Mouse (Mus musculus) midbrain, postnatal 0 days (tissue): ENCODE measurements around the gene B3galt4. TPM values are rescaled to one million over a fixed set of nuclear protein-coding genes. Genes with fewer than 3 reads are reported as not detected.
A peak's percentile ranks its signal among the peaks of the same experiment; 100 is the strongest.

Experiments
- ATAC-seq: fragments of 200-750 bp; cut with Nextera tagmentation; 2 replicates; pipeline ENCODE4 v1.8.0; 2017; ENCODE audit warnings: moderate number of reproducible peaks, mild to moderate bottlenecking, moderate TSS enrichment, moderate library complexity; ENCODE audit not compliant: low FRiP score
- DNase-seq: peaks from one replicate; pipeline ENCODE4 v3.0.0-alpha.2; 2015; ENCODE audit warnings: low spot score
- H3K27ac ChIP-seq: fragments of 300-500 bp; sonication (generic); 2 replicates; pipeline ENCODE4 v1.5.1; 2014; ENCODE audit warnings: low read depth, mild to moderate bottlenecking, low read length, mixed read lengths
- H3K27me3 ChIP-seq: fragments of 300-500 bp; sonication (generic); 2 replicates; pipeline ENCODE4 v1.6.1; 2014; ENCODE audit warnings: low read length, control low read depth, mixed read lengths; ENCODE audit not compliant: insufficient read depth
- H3K36me3 ChIP-seq: fragments of 300-500 bp; sonication (generic); 2 replicates; pipeline ENCODE4 v1.6.1; 2014; ENCODE audit warnings: low read length, control low read depth, mixed read lengths; ENCODE audit not compliant: insufficient read depth
- H3K4me1 ChIP-seq: fragments of 300-500 bp; sonication (generic); 2 replicates; pipeline ENCODE4 v1.6.1; 2014; ENCODE audit warnings: mild to moderate bottlenecking, control low read depth, antibody characterized with exemption, low read length, mixed read lengths; ENCODE audit not compliant: insufficient read depth
- H3K4me2 ChIP-seq: fragments of 300-500 bp; sonication (generic); 2 replicates; pipeline ENCODE4 v1.6.1; 2014; ENCODE audit warnings: low read depth, mild to moderate bottlenecking, low read length, mixed read lengths; ENCODE audit not compliant: poor library complexity, severe bottlenecking
- H3K4me3 ChIP-seq: fragments of 300-500 bp; sonication (generic); 2 replicates; pipeline ENCODE4 v1.5.1; 2014; ENCODE audit warnings: low read depth, mild to moderate bottlenecking, low read length, moderate library complexity
- H3K9ac ChIP-seq: fragments of 300-500 bp; sonication (generic); replicated peaks from 2 replicates; pipeline ENCODE4 v1.6.1; 2014; ENCODE audit warnings: mild to moderate bottlenecking, low read length, moderate library complexity, mixed read lengths; ENCODE audit not compliant: poor library complexity, severe bottlenecking
- H3K9me3 ChIP-seq: fragments of 300-500 bp; sonication (generic); 2 replicates; pipeline ENCODE4 v1.6.1; 2016; ENCODE audit warnings: low read length, control low read depth
- CTCF ChIP-seq: IDR thresholded peaks from 2 replicates; pipeline ENCODE4 v1.5.1; 2016; ENCODE audit warnings: antibody characterized with exemption, mild to moderate bottlenecking
- WGBS: fragments of 180-500 bp; shearing (Covaris S2); extraction: QIAGEN DNeasy Blood & Tissue Kit; methylation state at CpG from one replicate; pipeline ENCODE4 v1.1.7; 2014; 5-methylcytosine and 5-hydroxymethylcytosine counted together
- polyA plus RNA-seq: library from polyadenylated mRNA; unstranded; fragments of >200 nt; fragmentation: Nextera tagmentation; extraction: Ambion mirVana; gene quantifications from 2 replicates; pipeline ENCODE4 v1.2.1, GENCODE M21; 2015
- total RNA-seq: library from RNA; depleted of rRNA; stranded (reverse); fragments of >200 nt; gene quantifications from 2 replicates; pipeline ENCODE4 v1.2.3, GENCODE M21; 2014

B3galt4 gene
- total and polyA plus RNA-seq, 2 experiments from 2014 or later = 11.1 to 14.1 TPM

GRCm38 (mm10) chr17:33941381-33941780 is 9.9 kb downstream of the B3galt4 start:
- DNase-seq = no peak
- peaks cover 29% of the 10 kb centered on the region for H3K36me3 ChIP-seq
- no peak for ATAC-seq
- H3K4me2 ChIP-seq = peak overlapping the region; percentile 98
- no peak for TF ChIP-seq CTCF
- peak overlapping the region; percentile 65 for H3K9ac ChIP-seq
- peaks cover 16% of the 10 kb centered on the region for H3K4me1 ChIP-seq
- 67% methylated on average over 19 of the region's 19 CpGs for WGBS
- H3K4me3 ChIP-seq = peak overlapping the region; percentile 72
- H3K9me3 ChIP-seq = no peaks in the 10 kb centered on the region
- no peak overlapping the region for H3K27ac ChIP-seq
- no peaks in the 10 kb centered on the region for H3K27me3 ChIP-seq

DNA sequence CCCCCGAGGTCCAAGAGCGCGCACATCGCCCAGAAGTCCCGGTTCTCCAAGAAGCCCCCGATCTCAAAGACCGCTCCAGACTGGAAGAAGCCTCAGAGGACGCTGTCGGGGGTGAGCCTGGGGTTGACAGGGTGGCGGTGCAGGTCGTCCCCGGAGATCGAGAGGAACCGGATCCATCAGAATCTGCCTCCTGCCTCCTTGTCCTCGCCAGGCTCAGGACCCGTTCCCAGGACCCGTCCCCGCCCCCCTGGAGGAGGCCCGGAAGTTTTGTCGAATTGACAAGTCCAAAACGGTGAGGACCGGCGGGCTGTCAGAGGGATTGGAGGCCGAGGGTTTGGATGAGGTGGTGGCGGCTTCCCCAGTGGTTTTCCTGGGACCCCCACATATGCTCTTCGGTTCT is 10.3 kb downstream of the B3galt4 start:
- Histone ChIP-seq H3K4me3 (peak overlapping the region; percentile 72), H3K4me1 (peaks cover 16% of the 10 kb centered on the region), H3K9me3 (no peaks in the 10 kb centered on the region), H3K4me2 (peak overlapping the region; percentile 98), H3K27me3 (no peaks in the 10 kb centered on the region), H3K9ac (peak overlapping the region; percentile 65), H3K27ac (no peak overlapping the region), H3K36me3 (peaks cover 26% of the 10 kb centered on the region)
- DNase-seq (no peak), ATAC-seq (no peak)
- 4% methylated on average over 25 of the region's 26 CpGs for WGBS
- TF ChIP-seq CTCF = no peak

GRCm38 (mm10) chr17:33940206-33940805 is 11.0 kb downstream of the B3galt4 start, which contains the start of the genes Pfdn6 and Wdr46:
Gene Pfdn6, minus strand, starts transcription at chr17:33940343.
Gene Wdr46, plus strand, starts transcription at chr17:33940660.
- Histone ChIP-seq H3K9ac (peak within 1 kb of the TSS; percentile 65), H3K27ac (no peak within 1 kb of the TSS), H3K9me3 (no peaks in the 10 kb centered on the region), H3K4me1 (peaks cover 16% of the 10 kb centered on the region), H3K4me3 (peak within 1 kb of the TSS; percentile 72), H3K36me3 (peaks cover 25% of the 10 kb centered on the region), H3K27me3 (no peaks in the 10 kb centered on the region), H3K4me2 (peak within 1 kb of the TSS; percentile 98)
- no peak for TF ChIP-seq CTCF
- DNase-seq (peak; percentile 94), ATAC-seq (peak; percentile 91)
- WGBS = under 1% methylated on average over 36 of the region's 36 CpGs

DNA sequence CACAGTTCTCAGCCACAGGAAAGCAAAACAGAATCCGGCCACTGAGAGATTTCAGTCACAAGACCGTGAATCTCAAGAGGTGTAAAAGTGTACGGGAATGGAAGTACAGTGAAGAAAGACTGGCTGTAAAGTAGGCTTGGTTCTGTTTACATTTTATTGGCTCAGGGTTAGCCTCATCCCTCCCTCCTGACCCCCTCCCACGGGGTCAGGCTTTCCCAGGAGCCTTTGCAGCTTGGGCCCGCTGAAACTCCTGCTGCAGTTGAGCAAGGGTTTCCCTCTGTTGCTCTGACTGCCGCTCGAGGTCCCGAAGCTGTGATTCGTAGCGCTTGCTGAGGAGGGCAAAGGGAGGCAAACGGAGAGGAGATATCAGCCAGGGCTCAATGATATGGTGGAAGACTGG is 12.5 kb downstream of the B3galt4 start:
- DNase-seq = no peak
- H3K4me1 ChIP-seq = peaks cover 16% of the 10 kb centered on the region
- no peak overlapping the region for H3K4me3 ChIP-seq
- H3K27me3 ChIP-seq = no peaks in the 10 kb centered on the region
- peaks cover 20% of the 10 kb centered on the region for H3K36me3 ChIP-seq
- no peak for ATAC-seq
- H3K9me3 ChIP-seq = no peaks in the 10 kb centered on the region
- no peak overlapping the region for H3K4me2 ChIP-seq
- WGBS = 88% methylated on average over 11 of the region's 11 CpGs
- no peak for TF ChIP-seq CTCF
- no peak overlapping the region for H3K9ac ChIP-seq
- H3K27ac ChIP-seq = no peak overlapping the region

- Histone ChIP-seq H3K4me2 (no peak overlapping the region), H3K27me3 (no peaks in the 10 kb centered on the region), H3K9ac (no peak overlapping the region), H3K4me3 (no peak overlapping the region), H3K36me3 (peaks cover 20% of the 10 kb centered on the region), H3K4me1 (peaks cover 16% of the 10 kb centered on the region), H3K9me3 (no peaks in the 10 kb centered on the region), H3K27ac (no peak overlapping the region)
- no peak for TF ChIP-seq CTCF
- DNase-seq (no peak), ATAC-seq (no peak)
- WGBS = 85% methylated on average over 15 of the region's 15 CpGs
These were observed 14.3 kb downstream of the B3galt4 start for GRCm38 (mm10) chr17:33936993-33937392.

GRCm38 (mm10) chr17:33935422-33936055 is 15.7 kb downstream of the B3galt4 start:
- Histone ChIP-seq H3K4me2 (no peak overlapping the region), H3K9ac (no peak overlapping the region), H3K27ac (no peak overlapping the region), H3K27me3 (no peaks in the 10 kb centered on the region), H3K4me1 (peaks cover 11% of the 10 kb centered on the region), H3K36me3 (peaks cover 20% of the 10 kb centered on the region), H3K9me3 (no peaks in the 10 kb centered on the region), H3K4me3 (no peak overlapping the region)
- ATAC-seq (no peak), DNase-seq (no peak)
- TF ChIP-seq CTCF = no peak
- 91% methylated on average over 21 of the region's 21 CpGs for WGBS
